Mouse (Mus musculus) urinary bladder, postnatal 10 days (tissue): ENCODE measurements around the gene Sergef.

Source experiments
- DNase-seq: peaks from one replicate; pipeline ENCODE4 v3.0.0; 2022; ENCODE audit warnings: low spot score

The Sergef gene

DNA sequence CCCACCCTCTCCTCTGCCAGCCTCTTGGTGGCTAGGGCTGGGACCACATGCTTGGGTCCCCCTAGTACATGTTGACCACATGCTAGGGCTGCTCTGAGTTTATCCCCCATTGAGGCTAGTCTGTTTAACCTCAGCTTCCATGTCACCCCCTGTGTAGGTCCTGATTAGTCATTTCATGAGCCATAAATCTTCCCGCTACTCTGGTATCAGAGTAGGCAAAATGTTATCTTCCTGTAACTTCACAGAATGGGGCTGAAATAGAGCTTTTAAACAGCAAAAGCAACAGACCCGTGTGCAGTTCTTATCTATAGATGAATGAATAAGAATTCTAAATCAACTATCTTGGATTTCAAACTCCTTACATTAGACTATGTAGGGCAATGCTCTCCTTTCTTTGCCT lies 138.1 kb downstream of the Sergef start:
- DNase-seq = no peak

GRCm38 (mm10) chr7:46499561-46499960 lies 140.0 kb downstream of the Sergef start:
- DNase-seq = no peak

GRCm38 (mm10) chr7:46492134-46492678 lies 147.4 kb downstream of the Sergef start:
- DNase-seq = no peak

GRCm38 (mm10) chr7:46487354-46487753 lies 152.3 kb downstream of the Sergef start:
- no peak for DNase-seq

DNA sequence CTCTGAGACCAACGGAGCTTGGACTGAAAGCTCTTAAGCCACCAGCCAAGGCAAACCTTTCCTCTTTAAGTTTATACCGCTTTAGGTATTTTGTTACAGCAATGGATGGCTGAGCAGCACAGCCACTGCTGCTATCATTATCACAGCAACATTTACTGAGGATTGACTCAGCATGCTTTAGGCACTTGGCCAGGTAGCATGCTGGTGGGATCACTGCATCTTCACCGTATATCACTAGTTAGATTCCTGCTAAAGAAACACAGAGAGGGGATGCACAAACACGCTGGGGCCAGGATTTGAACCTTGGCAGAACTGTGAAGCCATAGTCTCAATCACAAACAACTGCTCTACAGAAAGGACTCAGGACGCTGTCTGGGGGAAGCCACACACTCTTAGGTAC lies 152.8 kb downstream of the Sergef start:
- DNase-seq = no peak

GRCm38 (mm10) chr7:46484223-46484622 lies 155.4 kb downstream of the Sergef start:
- no peak for DNase-seq

GRCm38 (mm10) chr7:46483050-46483449 lies 156.6 kb downstream of the Sergef start:
- DNase-seq = no peak

- no peak for DNase-seq
These were observed 157.5 kb downstream of the Sergef start for GRCm38 (mm10) chr7:46482099-46482531.

GRCm38 (mm10) chr7:46479793-46480192 lies 159.8 kb downstream of the Sergef start:
- DNase-seq = no peak

DNA sequence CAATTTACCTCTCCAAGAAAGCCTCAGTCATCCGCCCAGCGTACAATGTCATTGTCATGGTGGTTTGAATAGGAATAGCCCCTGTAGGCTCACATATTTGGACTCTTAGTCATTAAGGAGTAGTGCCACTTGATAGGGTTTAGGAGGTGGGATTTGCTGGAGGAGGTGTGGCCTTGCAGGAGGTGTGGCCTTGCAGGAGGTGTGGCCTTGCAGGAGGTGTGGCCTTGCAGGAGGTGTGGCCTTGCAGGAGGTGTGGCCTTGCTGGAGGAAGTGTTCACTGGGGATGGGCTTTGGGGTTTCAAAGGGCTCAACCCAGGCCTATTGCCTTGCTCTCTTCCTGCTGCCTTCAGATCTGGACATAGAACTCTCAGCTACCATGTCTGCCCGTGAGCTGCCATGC lies 162.2 kb downstream of the Sergef start:
- DNase-seq = no peak

GRCm38 (mm10) chr7:46475464-46475863 lies 164.1 kb downstream of the Sergef start:
- DNase-seq = no peak

DNA sequence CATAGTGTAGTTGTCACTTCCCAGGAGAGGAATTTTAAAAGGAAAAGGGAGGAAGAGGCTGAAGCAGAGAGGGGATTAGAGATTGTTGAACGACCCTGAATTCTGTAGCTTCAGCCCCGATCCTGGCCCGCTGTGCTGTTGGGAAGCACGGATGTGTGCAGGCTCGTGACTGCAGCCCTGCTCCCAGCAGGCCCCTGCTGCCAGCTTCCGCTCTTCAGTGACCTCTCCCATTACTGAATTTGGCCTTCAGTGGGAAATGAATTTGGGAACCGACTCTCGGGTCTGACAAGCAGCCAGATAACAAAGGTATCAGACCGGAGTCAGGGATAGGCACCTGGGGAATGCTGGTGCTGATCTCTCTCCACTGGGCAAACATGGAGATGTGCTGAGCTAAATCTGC lies 166.5 kb downstream of the Sergef start:
- no peak for DNase-seq

- no peak for DNase-seq
These were observed 168.4 kb downstream of the Sergef start for GRCm38 (mm10) chr7:46471054-46471737.

DNA sequence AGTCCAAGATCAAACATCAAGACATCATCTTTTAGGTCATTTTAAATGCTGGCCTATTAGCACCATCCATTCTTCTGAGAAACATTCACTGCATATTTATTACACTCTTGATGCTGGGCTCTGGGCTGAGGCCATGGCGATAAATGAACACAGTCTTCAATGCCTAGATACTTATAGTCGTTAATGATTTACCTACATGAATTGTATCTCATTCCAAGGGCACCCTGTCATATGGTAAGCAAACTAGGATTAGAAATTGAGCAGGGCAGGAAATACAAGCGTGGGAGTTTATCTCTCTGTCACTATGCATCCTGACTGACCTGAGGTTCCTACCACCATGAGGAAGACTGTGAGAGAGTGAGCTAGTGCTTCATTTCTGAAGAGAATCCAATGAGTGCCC lies 170.1 kb downstream of the Sergef start:
- DNase-seq = no peak

GRCm38 (mm10) chr7:46466422-46466981 lies 173.1 kb downstream of the Sergef start:
- no peak for DNase-seq

DNA sequence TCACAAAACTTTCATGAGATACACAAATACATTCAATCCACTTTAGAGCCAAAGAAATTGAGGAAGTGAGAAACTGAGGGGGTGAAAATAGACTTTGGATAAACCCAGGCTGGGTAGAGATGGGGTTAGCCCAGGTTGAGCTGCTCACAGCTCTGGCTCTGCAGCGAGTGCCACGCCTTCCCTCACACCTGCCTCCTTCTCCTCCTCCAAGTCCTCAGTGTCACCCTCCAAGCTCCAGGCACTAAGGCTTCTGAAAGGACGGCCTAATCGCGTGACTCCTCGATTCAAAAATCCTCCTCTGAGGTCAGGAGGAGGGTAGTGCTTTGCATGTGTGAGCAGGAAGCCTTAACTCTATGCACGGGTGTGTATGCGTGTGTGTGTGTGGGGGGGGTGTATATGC lies 176.5 kb downstream of the Sergef start:
- DNase-seq = no peak

DNA sequence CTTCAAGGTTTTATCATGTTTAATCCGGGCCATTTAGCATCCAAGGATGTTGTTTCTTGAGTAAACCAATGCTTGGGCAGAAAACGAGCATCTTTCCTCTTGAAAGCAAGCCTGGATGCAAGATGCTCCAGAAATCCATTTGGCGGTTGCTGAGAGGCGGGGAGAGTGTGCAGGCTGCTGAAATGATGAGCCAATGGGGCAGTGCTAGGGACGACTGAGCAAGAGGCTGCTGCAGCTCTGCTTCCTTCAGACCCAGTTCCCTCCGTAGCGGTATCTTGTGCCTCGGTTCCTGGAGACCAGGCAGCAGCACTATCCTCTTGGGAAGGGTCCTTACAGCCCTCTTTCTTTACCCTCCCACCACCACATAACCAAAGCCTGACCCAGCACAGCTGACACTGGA lies 177.3 kb downstream of the Sergef start:
- DNase-seq = no peak

GRCm38 (mm10) chr7:46459605-46460245 lies 179.9 kb downstream of the Sergef start:
- no peak for DNase-seq

DNA sequence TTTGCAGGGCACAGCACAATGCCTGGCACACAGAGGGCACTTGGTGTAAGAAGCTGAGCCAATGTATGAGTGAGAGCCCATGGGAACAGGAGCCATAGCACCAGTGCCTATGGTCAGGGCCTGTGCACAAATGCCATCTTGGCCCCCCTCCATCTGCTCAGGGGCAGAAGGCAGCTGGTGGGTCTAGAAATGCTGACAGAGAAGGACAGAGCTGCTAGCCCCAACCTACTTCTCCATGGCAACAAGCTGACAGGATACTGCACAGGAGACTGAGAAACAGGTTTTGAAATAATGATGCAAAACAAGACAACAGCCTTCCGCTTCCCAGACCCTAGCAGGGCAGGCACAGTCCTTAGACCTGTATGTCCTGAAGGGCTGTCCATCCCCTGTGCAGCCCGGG lies 180.4 kb downstream of the Sergef start:
- no peak for DNase-seq

GRCm38 (mm10) chr7:46457889-46458288 lies 181.7 kb downstream of the Sergef start:
- DNase-seq = no peak

GRCm38 (mm10) chr7:46453930-46454679 lies 185.5 kb downstream of the Sergef start:
- no peak for DNase-seq

DNA sequence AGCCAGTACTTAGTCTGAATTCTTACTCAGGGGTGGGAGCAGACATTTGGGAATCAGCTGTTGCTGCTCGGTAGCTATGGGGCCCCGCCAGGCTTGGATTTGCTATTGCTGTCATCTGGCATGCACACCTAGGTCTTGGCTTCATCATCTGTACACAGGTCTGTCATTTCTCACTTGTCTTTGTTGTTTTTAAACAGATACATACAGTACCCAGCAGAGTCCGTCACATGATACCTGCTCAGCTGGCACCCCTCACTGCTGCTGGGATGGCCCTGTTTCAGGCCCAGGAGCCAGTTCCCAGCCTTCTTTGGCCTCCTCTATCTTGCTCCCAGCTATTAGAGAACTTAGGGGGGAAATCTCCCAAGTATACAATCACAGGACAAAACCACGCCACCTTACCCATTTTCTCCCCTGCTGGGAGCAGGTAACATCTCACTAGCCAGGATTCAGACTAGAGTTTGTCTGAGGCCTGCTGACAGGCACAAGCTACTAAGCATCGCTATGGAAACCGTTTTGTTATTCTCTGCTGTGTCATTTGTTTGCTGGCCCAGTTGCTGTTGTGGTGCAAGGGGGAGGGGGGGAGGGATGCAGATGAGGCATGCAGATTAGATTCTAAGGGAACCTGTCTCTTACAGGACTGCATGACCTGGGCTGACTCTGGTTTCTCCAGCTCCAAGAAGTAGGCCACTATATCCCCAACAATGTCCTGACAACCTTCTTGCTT lies 190.5 kb downstream of the Sergef start:
- DNase-seq = no peak
